Mouse (Mus musculus): ENCODE measurements around the gene Gm9767. TPM values are rescaled to one million over a fixed set of nuclear protein-coding genes. Genes with fewer than 3 reads are reported as not detected.

Gm9767 gene
- total RNA-seq (2021): not detected
- long read RNA-seq, experiment 1: 0 reads
- long read RNA-seq, experiment 2: 0 reads

- intact Hi-C loops (cut with DNase I): loop anchor here (5.0 kb wide), 1 partner anchor 396 kb away; no protein-coding TSS in a partner anchor
- peak in 1 of 2 experiments; percentile 4 for DNase-seq
Observed at GRCm38 (mm10) chr10:26077671-26078481, at the start of gene Gm9767. TSS of gene Gm9767 (plus strand) at chr10:26078255.

- peak in 1 of 2 experiments; percentile 1 for DNase-seq
- intact Hi-C loops (cut with DNase I): no loop called here
Observed at GRCm38 (mm10) chr10:26034931-26035330, 43.1 kb upstream of the Gm9767 start.

GRCm38 (mm10) chr10:26051177-26051576, 26.9 kb upstream of the Gm9767 start:
- no peak for DNase-seq
- intact Hi-C loops (cut with DNase I): no loop called here

- no peak for DNase-seq
- intact Hi-C loops (cut with DNase I): no loop called here
Observed at GRCm38 (mm10) chr10:26059662-26060307, 18.3 kb upstream of the Gm9767 start.

GRCm38 (mm10) chr10:26063071-26063470, 15.0 kb upstream of the Gm9767 start:
- DNase-seq: no peak
- intact Hi-C loops (cut with DNase I): no loop called here

- no peak for DNase-seq
- intact Hi-C loops (cut with DNase I): no loop called here
Observed at GRCm38 (mm10) chr10:26071986-26072385, 6.1 kb upstream of the Gm9767 start.

GRCm38 (mm10) chr10:26076949-26077348, 1.1 kb upstream of the Gm9767 start:
- DNase-seq: no peak
- intact Hi-C loops (cut with DNase I): loop anchor here (5.0 kb wide), 1 partner anchor 395 kb away; no protein-coding TSS in a partner anchor

- intact Hi-C loops (cut with DNase I): loop anchor here (5.0 kb wide), 1 partner anchor 396 kb away; no protein-coding TSS in a partner anchor
- peak; percentile 16 to 35 for DNase-seq
Observed at GRCm38 (mm10) chr10:26078521-26079142, 577 bp downstream of the Gm9767 start, which contains the start of gene Tmem200a. TSS of gene Tmem200a (minus strand) at chr10:26079052.

- no peak for DNase-seq
- intact Hi-C loops (cut with DNase I): loop anchor here (5.0 kb wide), 1 partner anchor 397 kb away; no protein-coding TSS in a partner anchor
Observed at GRCm38 (mm10) chr10:26079678-26080077, 1.6 kb downstream of the Gm9767 start.

- intact Hi-C loops (cut with DNase I): no loop called here
- peak in 1 of 2 experiments; percentile 3 for DNase-seq
Observed at GRCm38 (mm10) chr10:26082081-26082480, 4.0 kb downstream of the Gm9767 start.

GRCm38 (mm10) chr10:26103330-26103982, 25.4 kb downstream of the Gm9767 start:
- no peak for DNase-seq
- intact Hi-C loops (cut with DNase I): no loop called here

GRCm38 (mm10) chr10:26114409-26114808, 36.4 kb downstream of the Gm9767 start:
- DNase-seq: no peak
- intact Hi-C loops (cut with DNase I): no loop called here

GRCm38 (mm10) chr10:26119067-26119821, 41.2 kb downstream of the Gm9767 start:
- intact Hi-C loops (cut with DNase I): no loop called here
- no peak for DNase-seq

GRCm38 (mm10) chr10:26119822-26120183, 41.7 kb downstream of the Gm9767 start:
- intact Hi-C loops (cut with DNase I): no loop called here
- no peak for DNase-seq

Other genes starting within 250 kb of the Gm9767 start
- under 1 TPM; 0.10 to 0.20 TPM for gene Tmem200a, start 797 bp downstream of the Gm9767 start, total RNA-seq (2021)
- gene Samd3, start 151.5 kb downstream of the Gm9767 start, total RNA-seq (2021): not detected